Mouse (Mus musculus) thymus, adult 2 months (tissue): ENCODE measurements around the gene Mrpl52. TPM values are rescaled to one million over a fixed set of nuclear protein-coding genes. Genes with fewer than 3 reads are reported as not detected.

ENCODE experiments used
- DNase-seq: peaks from one replicate; pipeline ENCODE4 v3.0.0; 2021
- H3K27ac ChIP-seq: fragments of 200-500 bp; 2 replicates; pipeline ENCODE4 v1.5.1; 2012; ENCODE audit warnings: low read length, control low read depth; ENCODE audit not compliant: control insufficient read depth, insufficient read depth
- H3K27me3 ChIP-seq: fragments of 200-500 bp; 2 replicates; pipeline ENCODE4 v1.6.1; 2012; ENCODE audit warnings: mild to moderate bottlenecking, low read length, moderate library complexity, mixed read lengths; ENCODE audit not compliant: control insufficient read depth, insufficient read depth
- H3K36me3 ChIP-seq: fragments of 200-500 bp; 2 replicates; pipeline ENCODE4 v1.6.1; 2012; ENCODE audit warnings: mild to moderate bottlenecking, low read length, moderate library complexity; ENCODE audit not compliant: control insufficient read depth, insufficient read depth
- H3K4me1 ChIP-seq: fragments of 200-500 bp; replicated peaks from 2 replicates; pipeline ENCODE4 v1.6.1; 2012; ENCODE audit warnings: low read length; ENCODE audit not compliant: control insufficient read depth, insufficient read depth
- H3K4me3 ChIP-seq: fragments of 200-500 bp; 2 replicates; pipeline ENCODE4 v1.5.1; 2012; ENCODE audit warnings: mild to moderate bottlenecking, low read length, control low read depth, moderate library complexity; ENCODE audit not compliant: control insufficient read depth, insufficient read depth
- CTCF ChIP-seq: fragments of 200-500 bp; IDR thresholded peaks from 2 replicates; pipeline ENCODE4 v1.5.1; 2012; ENCODE audit warnings: mild to moderate bottlenecking, control low read depth, low read length, moderate library complexity, borderline replicate concordance; ENCODE audit not compliant: control insufficient read depth, poor library complexity, insufficient read depth; ENCODE audit errors: extremely low read depth
- POLR2A ChIP-seq: fragments of 200-500 bp; IDR thresholded peaks from 2 replicates; pipeline ENCODE4 v1.6.1; 2012; ENCODE audit warnings: mild to moderate bottlenecking, low read length, control low read depth, moderate library complexity; ENCODE audit not compliant: control insufficient read depth, poor library complexity, insufficient read depth; ENCODE audit errors: extremely low read depth
- WGBS: fragments of 180-500 bp; shearing (Covaris S2); methylation state at CpG from one replicate; pipeline ENCODE4 v1.1.7; 2018; 5-methylcytosine and 5-hydroxymethylcytosine counted together
- polyA plus RNA-seq: library from polyadenylated mRNA; depleted of rRNA; stranded (reverse); fragments of >200 nt; gene quantifications from 2 replicates; pipeline ENCODE4 v1.2.3, GENCODE M21; 2012

Mrpl52 gene
- polyA plus RNA-seq, 1 experiment = 211 TPM

DNA sequence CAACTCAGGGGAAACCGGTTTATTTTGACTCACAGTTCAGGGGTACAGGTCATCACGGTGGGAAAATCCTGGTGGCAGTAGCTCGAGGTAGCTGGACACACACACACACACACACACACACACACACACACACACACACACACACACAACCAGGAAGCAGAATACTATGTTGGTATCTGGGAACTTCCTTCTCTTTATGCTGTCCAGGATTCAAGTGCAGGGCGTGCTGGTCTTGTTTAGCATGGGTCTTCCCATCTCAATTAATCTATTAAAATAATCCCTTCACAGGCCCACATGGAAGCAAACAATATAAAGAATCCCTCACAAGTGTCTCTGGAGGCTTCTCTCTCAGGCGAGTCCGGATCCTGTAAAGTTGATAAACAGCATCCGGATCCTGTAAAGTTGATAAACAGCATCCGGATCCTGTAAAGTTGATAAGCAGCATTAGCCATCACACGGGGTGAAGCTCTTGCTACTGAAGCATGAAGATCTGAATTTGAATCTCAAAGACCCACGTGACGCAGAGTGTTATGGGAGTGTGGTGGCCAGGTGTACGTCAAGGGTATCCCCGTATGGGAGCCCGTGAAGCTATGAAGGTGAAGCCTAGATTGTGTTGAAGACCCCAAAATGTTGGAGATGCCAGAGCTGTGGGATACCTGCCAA lies 31.3 kb downstream of the Mrpl52 start:
- DNase-seq = no peak
- Histone ChIP-seq H3K4me3 (no peak overlapping the region), H3K36me3 (no peaks in the 10 kb centered on the region), H3K4me1 (no peaks in the 10 kb centered on the region), H3K27me3 (no peaks in the 10 kb centered on the region), H3K27ac (no peak overlapping the region)
- no peak for TF ChIP-seq POLR2A
- no peak for TF ChIP-seq CTCF
- WGBS = 95% methylated on average over 14 of the region's 14 CpGs

GRCm38 (mm10) chr14:54462146-54462545 lies 35.4 kb downstream of the Mrpl52 start:
- H3K4me3 ChIP-seq = no peak overlapping the region
- H3K4me1 ChIP-seq = 0 out of 2 replicates have a peak, but pooled peaks cover 3% of the 10 kb centered on the region
- H3K27me3 ChIP-seq = no peaks in the 10 kb centered on the region
- no peak for DNase-seq
- H3K36me3 ChIP-seq = peaks cover 9% of the 10 kb centered on the region
- 95% methylated on average over 4 of the region's 4 CpGs for WGBS
- TF ChIP-seq CTCF (no peak), POLR2A (no peak)
- H3K27ac ChIP-seq = no peak overlapping the region

DNA sequence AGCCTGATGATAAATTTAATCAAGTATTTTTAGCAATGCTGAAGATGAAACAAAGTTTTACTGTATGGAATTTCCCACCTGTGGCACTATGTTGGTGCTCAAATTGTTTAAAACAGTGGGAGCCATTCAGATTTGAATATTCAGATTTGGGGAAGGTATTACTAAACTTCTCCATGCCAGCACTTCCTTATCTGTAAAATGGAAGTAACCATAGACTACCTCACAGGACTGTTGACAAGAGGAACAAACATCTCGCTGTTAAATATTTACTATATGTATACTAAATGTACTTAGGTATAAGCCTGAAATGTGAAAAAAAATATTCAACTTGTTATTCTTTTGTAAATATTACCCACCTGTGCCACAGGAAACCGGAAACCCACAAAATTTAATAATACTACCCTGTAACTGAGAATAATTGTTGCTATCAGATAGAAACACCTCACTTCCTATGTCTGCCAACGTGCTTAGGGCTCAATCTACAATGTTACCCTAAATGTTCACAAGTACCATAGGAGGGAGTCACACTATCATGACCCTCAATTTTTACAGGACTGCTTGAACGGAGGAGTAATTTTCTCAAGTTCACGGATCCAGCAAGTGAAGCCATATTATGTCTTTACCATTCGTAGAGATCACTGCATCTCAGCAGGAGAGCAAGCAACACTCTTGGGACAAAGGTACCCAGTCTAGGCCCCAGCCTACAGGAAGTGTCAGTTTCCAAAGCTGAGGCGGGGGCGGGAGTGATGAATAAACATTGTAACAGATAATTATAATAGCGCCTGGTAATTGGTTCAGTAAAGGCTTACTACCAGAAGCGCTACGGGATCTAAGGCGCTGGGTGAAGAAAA lies 36.6 kb downstream of the Mrpl52 start:
- Histone ChIP-seq H3K4me1 (0 out of 2 replicates have a peak, but pooled peaks cover 3% of the 10 kb centered on the region), H3K4me3 (peak overlapping the region; percentile 94), H3K27me3 (no peaks in the 10 kb centered on the region), H3K27ac (peak overlapping the region; percentile 68), H3K36me3 (peaks cover 21% of the 10 kb centered on the region)
- no peak for DNase-seq
- WGBS = 6% methylated on average over 12 of the region's 12 CpGs
- TF ChIP-seq POLR2A = no peak
- TF ChIP-seq CTCF = no peak

GRCm38 (mm10) chr14:54463959-54464292 lies 37.2 kb downstream of the Mrpl52 start, which contains the start of gene Lrp10:
TSS of gene Lrp10 (plus strand) at chr14:54464137.
- Histone ChIP-seq H3K4me3 (peak within 1 kb of the TSS; percentile 94), H3K4me1 (0 out of 2 replicates have a peak, but pooled peaks cover 3% of the 10 kb centered on the region), H3K27me3 (no peaks in the 10 kb centered on the region), H3K27ac (peak within 1 kb of the TSS; percentile 68), H3K36me3 (peaks cover 27% of the 10 kb centered on the region)
- peak; percentile 91 for DNase-seq
- TF ChIP-seq POLR2A (peak; percentile 65; the same call in 1 of the 2 replicates), CTCF (peak; percentile 41; the same call in 1 of the 2 replicates)
- under 1% methylated on average over 35 of the region's 35 CpGs for WGBS

GRCm38 (mm10) chr14:54464293-54465005 lies 37.7 kb downstream of the Mrpl52 start:
- Histone ChIP-seq H3K4me3 (peak overlapping the region; percentile 94), H3K27me3 (no peaks in the 10 kb centered on the region), H3K4me1 (0 out of 2 replicates have a peak, but pooled peaks cover 3% of the 10 kb centered on the region), H3K36me3 (peaks cover 32% of the 10 kb centered on the region), H3K27ac (peak overlapping the region; percentile 63)
- TF ChIP-seq POLR2A = 0 out of 2 replicates have a peak, but pooled peaks have one; percentile 6
- 0 out of 2 replicates have a peak, but pooled peaks have one; percentile 72 for TF ChIP-seq CTCF
- DNase-seq = peak; percentile 76
- WGBS = under 1% methylated on average over 57 of the region's 57 CpGs

DNA sequence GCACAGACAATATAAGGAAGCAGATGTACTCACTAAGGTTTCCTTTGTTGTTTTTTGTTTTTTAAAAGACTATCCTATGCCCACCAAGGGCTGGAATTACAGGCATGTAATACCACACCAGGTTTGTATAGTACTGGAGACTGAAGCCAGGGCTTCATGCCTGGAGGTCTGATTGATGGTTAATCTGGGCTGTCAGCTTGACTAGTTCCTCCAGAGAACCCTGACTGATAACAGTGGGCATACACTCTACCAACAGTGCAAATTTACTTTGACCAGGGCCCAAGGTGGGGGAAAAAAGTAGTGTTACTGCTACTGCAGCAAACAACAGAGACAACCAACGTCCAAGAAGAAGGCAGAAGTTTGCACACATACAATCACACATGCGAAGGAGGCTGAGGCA lies 44.8 kb downstream of the Mrpl52 start:
- 96% methylated on average over 2 of the region's 2 CpGs for WGBS
- H3K4me1 ChIP-seq = peaks cover 5% of the 10 kb centered on the region
- no peaks in the 10 kb centered on the region for H3K27me3 ChIP-seq
- no peak overlapping the region for H3K4me3 ChIP-seq
- TF ChIP-seq POLR2A (no peak), CTCF (no peak)
- H3K27ac ChIP-seq = no peak overlapping the region
- no peak for DNase-seq
- H3K36me3 ChIP-seq = peaks cover 36% of the 10 kb centered on the region
